Mouse (Mus musculus) stomach, embryonic 16.5 days (tissue): ENCODE results near the gene Skida1. TPM values are rescaled to one million over a fixed set of nuclear protein-coding genes. Genes with fewer than 3 reads are reported as not detected.

Source experiments
- ATAC-seq: fragments of 200-750 bp; cut with Nextera tagmentation; 2 replicates; pipeline ENCODE4 v1.8.0; 2017; ENCODE audit warnings: moderate number of reproducible peaks, moderate TSS enrichment; ENCODE audit not compliant: insufficient read depth, low FRiP score
- H3K27ac ChIP-seq: fragments of 300-500 bp; sonication (generic); 2 replicates; pipeline ENCODE4 v1.5.1; 2014; ENCODE audit warnings: low read length
- H3K27me3 ChIP-seq: fragments of 300-500 bp; sonication (generic); 2 replicates; pipeline ENCODE4 v1.6.1; 2014; ENCODE audit warnings: low read length, control low read depth, mixed read lengths; ENCODE audit not compliant: control insufficient read depth, insufficient read depth
- H3K36me3 ChIP-seq: fragments of 300-500 bp; sonication (generic); 2 replicates; pipeline ENCODE4 v1.6.1; 2014; ENCODE audit warnings: low read length; ENCODE audit not compliant: control insufficient read depth, insufficient read depth
- H3K4me1 ChIP-seq: fragments of 300-500 bp; sonication (generic); 2 replicates; pipeline ENCODE4 v1.6.1; 2014; ENCODE audit warnings: low read length, control low read depth, mixed read lengths; ENCODE audit not compliant: control insufficient read depth, insufficient read depth
- H3K4me2 ChIP-seq: fragments of 300-500 bp; sonication (generic); 2 replicates; pipeline ENCODE4 v1.6.1; 2014; ENCODE audit warnings: low read depth, low read length, mixed read lengths
- H3K4me3 ChIP-seq: fragments of 300-500 bp; sonication (generic); replicated peaks from 2 replicates; pipeline ENCODE4 v1.5.1; 2014; ENCODE audit warnings: mild to moderate bottlenecking, low read length
- H3K9ac ChIP-seq: fragments of 300-500 bp; sonication (generic); 2 replicates; pipeline ENCODE4 v1.6.1; 2014; ENCODE audit warnings: low read length
- H3K9me3 ChIP-seq: fragments of 300-500 bp; sonication (generic); replicated peaks from 2 replicates; pipeline ENCODE4 v1.6.1; 2016; ENCODE audit warnings: low read length, control low read depth; ENCODE audit not compliant: control insufficient read depth
- WGBS: fragments of 180-500 bp; shearing (Covaris S2); extraction: QIAGEN DNeasy Blood & Tissue Kit; methylation state at CpG from one replicate; pipeline ENCODE4 v1.1.7; 2014; 5-methylcytosine and 5-hydroxymethylcytosine counted together
- polyA plus RNA-seq: library from polyadenylated mRNA; unstranded; fragments of >200 nt; fragmentation: Nextera tagmentation; extraction: Ambion mirVana; gene quantifications from 2 replicates; pipeline ENCODE4 v1.2.1, GENCODE M21; 2015

The Skida1 gene
- polyA plus RNA-seq, 1 experiment from 2014 or later: 3.6 TPM

GRCm38 (mm10) chr2:18051026-18051830 is 2.4 kb upstream of the Skida1 start:
- peaks cover 21% of the 10 kb centered on the region for H3K4me1 ChIP-seq
- H3K27ac ChIP-seq: peak overlapping the region; percentile 28; the same call in 1 of the 2 replicates
- H3K4me2 ChIP-seq: peak overlapping the region; percentile 93
- no peaks in the 10 kb centered on the region for H3K9me3 ChIP-seq
- 47% methylated on average over 11 of the region's 11 CpGs for WGBS
- peak overlapping the region; percentile 18; the same call in 1 of the 2 replicates for H3K9ac ChIP-seq
- H3K4me3 ChIP-seq: peak overlapping the region; percentile 15; the same call in 1 of the 2 replicates
- no peaks in the 10 kb centered on the region for H3K27me3 ChIP-seq
- H3K36me3 ChIP-seq: no peaks in the 10 kb centered on the region
- no peak for ATAC-seq

GRCm38 (mm10) chr2:18050541-18050985 is 1.7 kb upstream of the Skida1 start:
- H3K36me3 ChIP-seq: no peaks in the 10 kb centered on the region
- H3K4me1 ChIP-seq: peaks cover 23% of the 10 kb centered on the region
- peak overlapping the region; percentile 15 for H3K4me3 ChIP-seq
- H3K27me3 ChIP-seq: no peaks in the 10 kb centered on the region
- H3K4me2 ChIP-seq: peak overlapping the region; percentile 93
- peak overlapping the region; percentile 18 for H3K9ac ChIP-seq
- H3K9me3 ChIP-seq: no peaks in the 10 kb centered on the region
- H3K27ac ChIP-seq: peak overlapping the region; percentile 28; the same call in 1 of the 2 replicates
- 23% methylated on average over 10 of the region's 10 CpGs for WGBS
- no peak for ATAC-seq

- peaks cover 28% of the 10 kb centered on the region for H3K4me1 ChIP-seq
- ATAC-seq: no peak
- H3K36me3 ChIP-seq: no peaks in the 10 kb centered on the region
- peak overlapping the region; percentile 89 for H3K4me3 ChIP-seq
- H3K9ac ChIP-seq: peak overlapping the region; percentile 68
- no peaks in the 10 kb centered on the region for H3K9me3 ChIP-seq
- 43% methylated on average over 2 of the region's 2 CpGs for WGBS
- H3K4me2 ChIP-seq: peak overlapping the region; percentile 93
- no peaks in the 10 kb centered on the region for H3K27me3 ChIP-seq
- peak overlapping the region; percentile 98 for H3K27ac ChIP-seq
Measured at GRCm38 (mm10) chr2:18050018-18050417, 1.2 kb upstream of the Skida1 start.

DNA sequence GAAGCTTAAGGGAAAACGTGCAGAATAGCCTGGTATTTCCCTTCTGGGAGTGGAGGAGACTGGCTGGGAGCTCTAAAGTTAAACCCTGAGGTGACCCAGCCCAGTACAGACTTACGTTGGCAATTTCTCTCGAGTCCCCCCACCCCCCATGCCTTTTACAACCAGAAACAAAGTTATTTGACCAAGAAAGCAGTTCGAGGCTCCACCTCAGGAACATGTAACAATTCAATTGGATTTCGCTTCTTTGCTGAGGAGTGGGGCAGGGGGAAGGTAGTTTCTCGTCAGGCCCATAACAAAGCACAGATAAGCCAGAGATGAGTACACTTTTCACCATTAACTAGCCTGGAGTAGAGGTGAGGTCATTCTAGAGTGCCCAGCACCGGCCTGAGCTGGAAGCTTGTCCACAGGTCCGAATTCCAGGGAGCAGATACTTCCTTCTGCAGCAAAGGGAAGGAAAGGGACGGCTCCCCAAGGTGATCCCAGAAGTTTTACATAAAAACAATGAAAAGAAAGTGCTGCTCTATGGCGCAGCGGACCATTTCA is 499 bp upstream of the Skida1 start:
- Histone ChIP-seq H3K27ac (peak overlapping the region; percentile 98), H3K4me2 (peak overlapping the region; percentile 93), H3K4me3 (peak overlapping the region; percentile 89), H3K9me3 (no peaks in the 10 kb centered on the region), H3K9ac (peak overlapping the region; percentile 68), H3K27me3 (no peaks in the 10 kb centered on the region), H3K36me3 (no peaks in the 10 kb centered on the region), H3K4me1 (peaks cover 29% of the 10 kb centered on the region)
- ATAC-seq: peak; percentile 63; the same call in 1 of the 2 replicates
- 18% methylated on average over 11 of the region's 11 CpGs for WGBS

DNA sequence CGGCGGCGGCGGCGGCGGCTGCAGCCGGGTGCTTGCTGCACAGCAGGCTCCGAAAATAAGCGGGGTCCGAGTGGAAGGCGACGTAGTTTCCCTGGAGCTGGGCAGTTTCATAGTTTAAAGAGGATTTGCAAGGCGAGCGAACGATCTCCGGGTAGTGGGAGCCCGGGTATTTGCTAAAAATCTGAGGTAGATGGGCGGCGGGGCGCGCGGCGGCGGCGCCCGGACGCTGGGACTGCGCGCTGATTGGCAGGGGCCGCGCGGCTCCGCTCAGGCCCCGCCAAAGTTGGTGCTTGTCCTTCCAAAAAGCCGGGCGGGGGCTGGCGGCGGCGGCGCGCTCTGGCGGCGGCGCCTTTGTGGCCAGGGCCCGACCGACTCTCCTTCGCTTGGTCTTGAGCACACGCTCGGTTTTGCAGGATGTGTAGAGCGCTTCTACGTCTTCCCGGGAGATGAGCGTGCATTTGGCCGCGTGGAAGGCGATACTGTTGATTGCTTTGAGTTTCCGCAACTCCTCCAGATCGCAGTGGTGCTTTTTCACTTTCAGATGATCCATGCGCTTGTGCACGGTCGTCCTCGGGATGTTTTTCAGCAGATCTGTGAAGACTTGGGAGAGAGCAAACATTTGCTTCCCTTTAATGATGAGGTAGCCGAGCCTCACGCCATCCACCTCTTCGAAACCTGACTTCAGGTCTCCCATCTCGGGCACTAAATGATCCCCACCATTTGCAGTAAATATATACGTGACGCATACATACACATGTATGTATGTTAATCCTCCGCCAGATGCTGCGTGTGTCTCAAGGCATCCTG is 1.0 kb downstream of the Skida1 start:
- Histone ChIP-seq H3K36me3 (no peaks in the 10 kb centered on the region), H3K9me3 (no peaks in the 10 kb centered on the region), H3K27ac (peak overlapping the region; percentile 98), H3K4me1 (peaks cover 26% of the 10 kb centered on the region), H3K4me3 (peak overlapping the region; percentile 89), H3K9ac (peak overlapping the region; percentile 99), H3K4me2 (peak overlapping the region; percentile 93), H3K27me3 (no peaks in the 10 kb centered on the region)
- ATAC-seq: peak; percentile 85
- under 1% methylated on average over 70 of the region's 70 CpGs for WGBS

DNA sequence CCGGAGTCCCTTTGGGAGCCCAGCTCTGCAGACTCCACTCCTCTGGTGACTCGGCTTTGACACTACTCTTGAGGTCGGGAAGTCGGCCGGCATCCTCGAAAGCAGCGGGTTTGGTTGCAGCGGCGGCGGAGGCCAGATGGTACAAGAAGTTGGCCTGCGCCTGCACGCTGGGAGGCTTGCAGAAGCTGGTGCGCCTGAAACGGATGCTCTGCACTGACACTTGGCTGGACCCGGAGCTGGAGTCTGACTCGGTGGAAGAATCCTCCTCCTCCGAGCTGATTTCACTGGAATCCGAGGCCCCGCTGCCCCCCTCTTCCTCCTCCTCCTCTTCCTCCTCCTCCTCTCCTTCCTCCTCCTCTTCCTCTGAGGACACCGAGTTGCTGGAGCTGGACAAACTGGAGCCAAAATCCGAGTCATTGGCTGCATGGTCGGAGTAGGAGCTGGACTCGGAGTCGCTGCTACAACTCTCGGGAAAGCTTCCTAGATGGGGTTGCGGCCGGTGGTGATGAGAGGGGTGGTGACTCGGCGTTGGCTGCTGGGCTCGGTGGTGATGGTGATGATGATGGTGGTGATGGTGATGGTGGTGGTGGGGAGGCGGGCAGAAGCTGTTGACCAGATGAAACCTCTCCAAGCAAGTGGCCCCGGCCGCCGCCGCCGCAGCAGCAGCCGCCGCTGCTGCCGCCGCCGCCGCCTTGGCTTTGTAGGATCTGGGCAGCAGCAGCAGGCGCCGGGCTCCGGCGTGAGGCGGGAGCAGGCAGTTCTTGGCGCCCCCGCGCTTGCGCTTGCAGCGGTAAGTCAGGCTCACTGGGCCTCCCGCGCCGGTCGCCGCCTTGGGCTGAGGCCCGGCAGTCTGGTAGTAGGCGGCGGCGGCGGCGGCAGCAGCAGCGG is 1.8 kb downstream of the Skida1 start:
- peak; percentile 35; the same call in 1 of the 2 replicates for ATAC-seq
- H3K4me1 ChIP-seq: peaks cover 26% of the 10 kb centered on the region

DNA sequence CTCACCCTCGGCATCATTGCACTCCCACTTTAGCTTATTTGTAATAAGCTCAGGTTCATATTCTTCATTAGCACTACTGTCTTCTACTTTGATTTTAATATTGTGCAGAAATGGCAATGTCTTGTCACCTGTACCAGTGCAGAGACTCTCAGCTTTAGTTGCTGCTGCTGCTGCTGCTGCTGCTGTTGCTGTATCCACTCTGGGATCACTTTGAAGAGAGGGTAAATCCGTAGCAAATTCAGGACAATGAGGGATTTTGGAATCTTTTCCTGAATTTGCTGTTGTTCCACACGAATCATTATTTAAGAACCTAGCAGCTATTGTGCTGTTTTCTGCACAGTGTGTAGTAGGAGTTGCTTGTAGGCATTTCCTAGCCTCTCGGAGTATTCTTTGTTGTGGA is 2.7 kb downstream of the Skida1 start:
- WGBS: 5% methylated on average over 4 of the region's 4 CpGs
- peak overlapping the region; percentile 98; the same call in 1 of the 2 replicates for H3K27ac ChIP-seq

More for the DNA sequence above, 1.8 kb downstream of the Skida1 start:
- Histone ChIP-seq H3K27ac (peak overlapping the region; percentile 98), H3K27me3 (no peaks in the 10 kb centered on the region), H3K36me3 (no peaks in the 10 kb centered on the region), H3K9ac (peak overlapping the region; percentile 99), H3K9me3 (no peaks in the 10 kb centered on the region), H3K4me2 (peak overlapping the region; percentile 93), H3K4me3 (peak overlapping the region; percentile 89)
- under 1% methylated on average over 64 of the region's 64 CpGs for WGBS

DNA sequence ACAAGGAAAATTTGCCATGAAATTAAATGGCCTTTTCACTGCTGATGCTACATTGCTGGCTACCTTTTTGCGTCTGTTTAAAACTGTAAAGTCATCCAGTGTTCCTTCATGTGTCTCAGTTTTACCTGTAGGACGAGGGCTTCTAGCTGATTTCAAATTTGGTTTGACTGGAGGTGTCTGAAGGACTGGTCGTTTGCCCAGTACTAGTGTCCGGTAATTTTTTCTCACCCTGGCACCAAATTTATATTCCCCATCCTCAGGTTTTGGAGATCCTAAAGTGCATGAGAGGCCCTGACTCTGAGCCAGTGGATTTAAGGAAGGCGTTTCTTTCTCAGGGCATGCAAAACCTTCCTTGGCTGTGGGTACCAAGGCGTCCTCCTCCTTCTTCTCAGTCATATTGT is 3.1 kb downstream of the Skida1 start:
- H3K4me2 ChIP-seq: peak overlapping the region; percentile 93
- H3K9ac ChIP-seq: peak overlapping the region; percentile 99
- 29% methylated on average over 6 of the region's 6 CpGs for WGBS
- no peak overlapping the region for H3K27ac ChIP-seq
- no peaks in the 10 kb centered on the region for H3K36me3 ChIP-seq
- no peaks in the 10 kb centered on the region for H3K27me3 ChIP-seq
- ATAC-seq: no peak
- peak overlapping the region; percentile 89 for H3K4me3 ChIP-seq
- peaks cover 33% of the 10 kb centered on the region for H3K4me1 ChIP-seq
- no peaks in the 10 kb centered on the region for H3K9me3 ChIP-seq

More for the DNA sequence above, 2.7 kb downstream of the Skida1 start:
- Histone ChIP-seq H3K9me3 (no peaks in the 10 kb centered on the region), H3K4me3 (peak overlapping the region; percentile 89), H3K4me2 (peak overlapping the region; percentile 93), H3K4me1 (peaks cover 30% of the 10 kb centered on the region), H3K36me3 (no peaks in the 10 kb centered on the region), H3K9ac (peak overlapping the region; percentile 99), H3K27me3 (no peaks in the 10 kb centered on the region)
- ATAC-seq: no peak
